Mouse (Mus musculus) midbrain, embryonic 14.5 days (tissue): ENCODE measurements at regions not wholly inside any gene's neighbourhood (a gene's known extent, or its start where the extent isn't known, plus 50 kb on each side); places are given as distances from the start of the nearest gene placed in this dataset.

ENCODE experiments used
- ATAC-seq: fragments of 200-750 bp; cut with Nextera tagmentation; 2 replicates; pipeline ENCODE4 v1.8.0; 2017; ENCODE audit warnings: moderate number of reproducible peaks, moderate library complexity; ENCODE audit not compliant: low FRiP score, low TSS enrichment
- DNase-seq: peaks from one replicate; pipeline ENCODE4 v3.0.0-alpha.2; 2015
- H3K27ac ChIP-seq: fragments of 300-500 bp; sonication (generic); replicated peaks from 2 replicates; pipeline ENCODE4 v1.5.1; 2014; ENCODE audit warnings: mild to moderate bottlenecking, low read depth, low read length, moderate library complexity
- H3K27me3 ChIP-seq: fragments of 300-500 bp; sonication (generic); 2 replicates; pipeline ENCODE4 v1.6.1; 2014; ENCODE audit warnings: low read length, control low read depth, mixed read lengths; ENCODE audit not compliant: control insufficient read depth, insufficient read depth
- H3K36me3 ChIP-seq: fragments of 300-500 bp; sonication (generic); 2 replicates; pipeline ENCODE4 v1.6.1; 2014; ENCODE audit warnings: low read length, control low read depth; ENCODE audit not compliant: control insufficient read depth, insufficient read depth
- H3K4me1 ChIP-seq: fragments of 300-500 bp; sonication (generic); 2 replicates; pipeline ENCODE4 v1.6.1; 2014; ENCODE audit warnings: mild to moderate bottlenecking, antibody characterized with exemption, low read length, control low read depth; ENCODE audit not compliant: control insufficient read depth, insufficient read depth
- H3K4me2 ChIP-seq: fragments of 300-500 bp; sonication (generic); 2 replicates; pipeline ENCODE4 v1.6.1; 2014; ENCODE audit warnings: mild to moderate bottlenecking, low read length, moderate library complexity
- H3K4me3 ChIP-seq: fragments of 300-500 bp; sonication (generic); replicated peaks from 2 replicates; pipeline ENCODE4 v1.5.1; 2014; ENCODE audit warnings: low read depth, low read length
- H3K9ac ChIP-seq: fragments of 300-500 bp; sonication (generic); replicated peaks from 2 replicates; pipeline ENCODE4 v1.6.1; 2014; ENCODE audit warnings: mild to moderate bottlenecking, low read length, moderate library complexity
- H3K9me3 ChIP-seq: fragments of 300-500 bp; sonication (generic); 2 replicates; pipeline ENCODE4 v1.6.1; 2016; ENCODE audit warnings: low read length, control low read depth, mixed read lengths; ENCODE audit not compliant: control insufficient read depth
- WGBS: fragments of 180-500 bp; shearing (Covaris S2); extraction: QIAGEN DNeasy Blood & Tissue Kit; methylation state at CpG from one replicate; pipeline ENCODE4 v1.1.7; 2014; 5-methylcytosine and 5-hydroxymethylcytosine counted together

- Histone ChIP-seq H3K9me3 (no peaks in the 10 kb centered on the region), H3K4me1 (no peaks in the 10 kb centered on the region), H3K4me2 (no peak overlapping the region), H3K36me3 (no peaks in the 10 kb centered on the region), H3K27me3 (no peaks in the 10 kb centered on the region), H3K4me3 (no peak overlapping the region), H3K27ac (no peak overlapping the region), H3K9ac (no peak overlapping the region)
- WGBS = 66% methylated on average over 1 of the region's 1 CpGs
- no peak for DNase-seq
- no peak for ATAC-seq
Measured at GRCm38 (mm10) chr8:100796628-100797027, 1380.4 kb upstream of the Cdh8 start.

- WGBS = 94% methylated on average over 7 of the region's 7 CpGs
- H3K4me1 ChIP-seq = 0 out of 2 replicates have a peak, but pooled peaks cover 3% of the 10 kb centered on the region
- no peaks in the 10 kb centered on the region for H3K27me3 ChIP-seq
- no peak overlapping the region for H3K4me3 ChIP-seq
- no peaks in the 10 kb centered on the region for H3K9me3 ChIP-seq
- H3K27ac ChIP-seq = no peak overlapping the region
- no peak overlapping the region for H3K9ac ChIP-seq
- no peak overlapping the region for H3K4me2 ChIP-seq
- no peak for ATAC-seq
- DNase-seq = no peak
- H3K36me3 ChIP-seq = no peaks in the 10 kb centered on the region
Measured at GRCm38 (mm10) chr8:100793951-100794350, 1377.7 kb upstream of the Cdh8 start.

GRCm38 (mm10) chr8:100790592-100791141 lies 1374.4 kb upstream of the Cdh8 start:
- DNase-seq (peak; percentile 75), ATAC-seq (peak; percentile 88; the same call in 1 of the 2 replicates)
- no peaks in the 10 kb centered on the region for H3K9me3 ChIP-seq
- H3K27ac ChIP-seq = no peak overlapping the region; the same call in 1 of the 2 replicates
- 0 out of 2 replicates have a peak, but pooled peaks cover 6% of the 10 kb centered on the region for H3K4me1 ChIP-seq
- WGBS = 38% methylated on average over 11 of the region's 11 CpGs
- H3K27me3 ChIP-seq = no peaks in the 10 kb centered on the region
- H3K4me3 ChIP-seq = no peak overlapping the region
- peak overlapping the region; percentile 18; the same call in 1 of the 2 replicates for H3K4me2 ChIP-seq
- no peaks in the 10 kb centered on the region for H3K36me3 ChIP-seq
- H3K9ac ChIP-seq = no peak overlapping the region

- H3K27ac ChIP-seq = no peak overlapping the region
- no peak overlapping the region for H3K4me3 ChIP-seq
- 53% methylated on average over 6 of the region's 6 CpGs for WGBS
- no peaks in the 10 kb centered on the region for H3K9me3 ChIP-seq
- ATAC-seq (peak; percentile 43; the same call in 1 of the 2 replicates), DNase-seq (peak; percentile 62)
- H3K36me3 ChIP-seq = no peaks in the 10 kb centered on the region
- no peak overlapping the region for H3K4me2 ChIP-seq
- H3K27me3 ChIP-seq = no peaks in the 10 kb centered on the region
- 0 out of 2 replicates have a peak, but pooled peaks cover 6% of the 10 kb centered on the region for H3K4me1 ChIP-seq
- H3K9ac ChIP-seq = no peak overlapping the region
Measured at GRCm38 (mm10) chr8:100788132-100788531, 1371.9 kb upstream of the Cdh8 start.

GRCm38 (mm10) chr8:100772742-100773370 lies 1356.6 kb upstream of the Cdh8 start:
- ATAC-seq (no peak), DNase-seq (peak; percentile 85)
- no peaks in the 10 kb centered on the region for H3K36me3 ChIP-seq
- no peak overlapping the region for H3K27ac ChIP-seq
- H3K4me1 ChIP-seq = no peaks in the 10 kb centered on the region
- H3K4me3 ChIP-seq = no peak overlapping the region
- H3K27me3 ChIP-seq = no peaks in the 10 kb centered on the region
- peak overlapping the region; percentile 43 for H3K4me2 ChIP-seq
- WGBS = 18% methylated on average over 9 of the region's 9 CpGs
- 0 out of 2 replicates have a peak overlapping the region, but pooled peaks have one; percentile 32 for H3K9ac ChIP-seq
- H3K9me3 ChIP-seq = no peaks in the 10 kb centered on the region

- H3K36me3 ChIP-seq = no peaks in the 10 kb centered on the region
- no peaks in the 10 kb centered on the region for H3K4me1 ChIP-seq
- no peaks in the 10 kb centered on the region for H3K27me3 ChIP-seq
- ATAC-seq (no peak), DNase-seq (no peak)
- no peak overlapping the region for H3K27ac ChIP-seq
- H3K4me2 ChIP-seq = no peak overlapping the region
- H3K4me3 ChIP-seq = no peak overlapping the region
- H3K9ac ChIP-seq = no peak overlapping the region
- WGBS = 74% methylated on average over 4 of the region's 4 CpGs
- H3K9me3 ChIP-seq = no peaks in the 10 kb centered on the region
Measured at GRCm38 (mm10) chr8:100769617-100770016, 1353.3 kb upstream of the Cdh8 start.

- Histone ChIP-seq H3K4me1 (no peaks in the 10 kb centered on the region), H3K27ac (no peak overlapping the region), H3K4me3 (no peak overlapping the region), H3K9ac (no peak overlapping the region), H3K9me3 (no peaks in the 10 kb centered on the region), H3K36me3 (no peaks in the 10 kb centered on the region), H3K27me3 (no peaks in the 10 kb centered on the region), H3K4me2 (no peak overlapping the region)
- DNase-seq = no peak
- 87% methylated on average over 4 of the region's 4 CpGs for WGBS
- ATAC-seq = no peak
Measured at GRCm38 (mm10) chr8:100733927-100734326, 1317.7 kb upstream of the Cdh8 start.

GRCm38 (mm10) chr8:100702365-100702764 lies 1286.1 kb upstream of the Cdh8 start:
- Histone ChIP-seq H3K27ac (no peak overlapping the region), H3K4me3 (no peak overlapping the region), H3K9me3 (no peaks in the 10 kb centered on the region), H3K9ac (no peak overlapping the region), H3K36me3 (no peaks in the 10 kb centered on the region), H3K4me2 (no peak overlapping the region), H3K4me1 (no peaks in the 10 kb centered on the region), H3K27me3 (no peaks in the 10 kb centered on the region)
- 70% methylated on average over 2 of the region's 2 CpGs for WGBS
- no peak for DNase-seq
- no peak for ATAC-seq

- no peak for DNase-seq
- Histone ChIP-seq H3K4me2 (no peak overlapping the region), H3K4me1 (no peaks in the 10 kb centered on the region), H3K27ac (no peak overlapping the region), H3K27me3 (no peaks in the 10 kb centered on the region), H3K4me3 (no peak overlapping the region), H3K36me3 (no peaks in the 10 kb centered on the region), H3K9ac (no peak overlapping the region), H3K9me3 (no peaks in the 10 kb centered on the region)
- WGBS = 89% methylated on average over 3 of the region's 3 CpGs
- no peak for ATAC-seq
Measured at GRCm38 (mm10) chr8:100695043-100695442, 1278.8 kb upstream of the Cdh8 start.
